Mouse (Mus musculus) embryonic fibroblast, embryonic 13.5 days (primary cell): ENCODE results near the gene Dnajb11.

Experiments used
- CTCF ChIP-seq: IDR thresholded peaks from 2 replicates; pipeline ENCODE4 v1.5.1; 2011; ENCODE audit warnings: mild to moderate bottlenecking, control low read depth, low read length, moderate library complexity, borderline replicate concordance; ENCODE audit not compliant: insufficient read depth
- POLR2A ChIP-seq: IDR thresholded peaks from 2 replicates; pipeline ENCODE4 v1.6.1; 2011; ENCODE audit warnings: low read depth, mild to moderate bottlenecking, control low read depth, low read length, moderate library complexity

DNA sequence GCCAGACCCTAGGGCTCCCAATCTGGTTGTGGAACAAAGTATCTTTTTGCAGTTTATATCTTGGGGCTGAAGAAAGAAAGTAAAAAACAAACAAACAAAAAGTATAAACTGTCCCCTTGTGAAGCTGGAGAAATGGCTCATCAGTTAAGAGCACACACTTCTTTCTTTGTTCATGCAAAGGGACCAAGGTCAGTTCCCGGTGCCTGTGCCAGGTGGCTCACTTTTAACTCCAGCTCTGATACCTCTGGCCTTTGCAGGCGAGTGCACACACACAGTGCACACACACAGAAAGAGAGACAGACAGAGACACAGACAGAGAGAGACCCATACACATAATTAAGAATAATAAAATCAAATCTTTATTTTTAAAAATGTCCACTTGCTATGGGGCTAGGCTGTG lies 39.0 kb downstream of the Dnajb11 start:
- TF ChIP-seq CTCF = no peak
- no peak for TF ChIP-seq POLR2A
